In genomic region chr14:26668371-26669291, GRCm38 (mm10) we compare ENCODE assay signal across 9 mouse cellular contexts. TPM values are rescaled to one million over a fixed set of nuclear protein-coding genes. Genes with fewer than 3 reads are reported as not detected.
DNase-seq lines count a peak whose midpoint lies in the region; ATAC-seq and TF ChIP-seq lines count a peak whose summit lies in the region.
"Had no signal": no experiment of that assay in that cellular context is flagged by ENCODE, and none has a peak within 500 bp of the region (broad histone marks: within the 10 kb centered on the region; RNA-seq: fewer than 3 reads in every experiment).

No protein-coding gene starts in this region.

- no peak for TF ChIP-seq CTCF in E14TG2a.4 (conservative IDR thresholded peaks at IDR 0.05; ENCODE audit: low read length)
- no peak for TF ChIP-seq CTCF in bone marrow, adult 2 months (IDR thresholded peaks at IDR 0.05; ENCODE audit: control insufficient read depth, insufficient read depth, low read length)

- peaks cover 44% of the 10 kb centered on the region for H3K4me1 ChIP-seq in E14TG2a.4 (replicated peaks; ENCODE audit: low read depth, low read length)
- no peaks in the 10 kb centered on the region; the same call in 1 of the 2 replicates for H3K4me1 ChIP-seq in bone marrow, adult 2 months (ENCODE audit: control insufficient read depth, insufficient read depth, low read length)
- peaks cover 37% of the 10 kb centered on the region for H3K4me1 ChIP-seq in forebrain, embryonic 10.5 days
- no peaks in the 10 kb centered on the region for H3K4me1 ChIP-seq in hindbrain, embryonic 11.5 days (replicated peaks; ENCODE audit: control insufficient read depth, insufficient read depth, low read length)

- 0 out of 2 replicates have a peak, but pooled peaks have one; percentile 4 for TF ChIP-seq POLR2A in bone marrow, adult 2 months (IDR thresholded peaks at IDR 0.05; ENCODE audit: borderline replicate concordance, control insufficient read depth, low read depth, low read length)

- H3K27me3 ChIP-seq in E14TG2a.4 (ENCODE audit: insufficient read depth, low read length) = no peaks in the 10 kb centered on the region
- H3K27me3 ChIP-seq in forebrain, embryonic 10.5 days (ENCODE audit: poor library complexity, severe bottlenecking) = no peaks in the 10 kb centered on the region
- H3K27me3 ChIP-seq in hindbrain, embryonic 11.5 days (ENCODE audit: control insufficient read depth, insufficient read depth, low read length) = no peaks in the 10 kb centered on the region

- 0 out of 2 replicates have a peak, but pooled peaks cover 4% of the 10 kb centered on the region for H3K9me3 ChIP-seq in E14TG2a.4 (ENCODE audit: low read length)
- no peaks in the 10 kb centered on the region for H3K9me3 ChIP-seq in forebrain, embryonic 10.5 days
- no peaks in the 10 kb centered on the region for H3K9me3 ChIP-seq in hindbrain, embryonic 11.5 days (ENCODE audit: control insufficient read depth, low read length)

- H3K9ac ChIP-seq in hindbrain, embryonic 11.5 days (ENCODE audit: low read depth, low read length) = peak overlapping the region; percentile 76

- peak overlapping the region; percentile 93 for H3K27ac ChIP-seq in bone marrow, adult 2 months (ENCODE audit: control insufficient read depth, insufficient read depth, low read depth, low read length, poor library complexity)
- H3K27ac ChIP-seq in forebrain, embryonic 10.5 days = peak overlapping the region; percentile 98
- H3K27ac ChIP-seq in hindbrain, embryonic 11.5 days (ENCODE audit: low read depth, low read length) = peak overlapping the region; percentile 74

- DNase-seq in forebrain, embryonic 10.5 days (ENCODE audit: extremely low spot score, low spot score) = peak; percentile 32
- peak; percentile 39 for DNase-seq in hindbrain, embryonic 11.5 days (ENCODE audit: low spot score)
- peak; percentile 9 to 23 for DNase-seq in layer of hippocampus, postnatal 25 days (ENCODE audit: extremely low spot score in 1 of 2, low spot score in 1 of 2)
- DNase-seq in lung, postnatal 10 days = peak; percentile 45
- peak; percentile 48 for DNase-seq in retina, embryonic 14.5 days (ENCODE audit: low spot score)
- peak; percentile 20 to 55 for DNase-seq in thymus, postnatal 36 days

- H3K4me2 ChIP-seq in hindbrain, embryonic 11.5 days (replicated peaks; ENCODE audit: low read depth, low read length) = peak overlapping the region; percentile 95

- under 1% methylated on average over 73 of the region's 73 CpGs for WGBS in bone marrow, adult 2 months
- WGBS in forebrain, embryonic 10.5 days = 2% methylated on average over 73 of the region's 73 CpGs
- 1% methylated on average over 73 of the region's 73 CpGs for WGBS in hindbrain, embryonic 11.5 days

- peak; percentile 63; the same call in 1 of the 2 replicates for ATAC-seq in hindbrain, embryonic 11.5 days (ENCODE audit: low FRiP score)

- peak overlapping the region; percentile 96 for H3K4me3 ChIP-seq in E14TG2a.4 (replicated peaks; ENCODE audit: low read length)
- peak overlapping the region; percentile 99 for H3K4me3 ChIP-seq in bone marrow, adult 2 months (replicated peaks; ENCODE audit: control insufficient read depth, low read depth, low read length)
- peak overlapping the region; percentile 94 for H3K4me3 ChIP-seq in forebrain, embryonic 10.5 days
- H3K4me3 ChIP-seq in hindbrain, embryonic 11.5 days (ENCODE audit: low read depth, low read length) = peak overlapping the region; percentile 89

- peaks cover 43% of the 10 kb centered on the region for H3K36me3 ChIP-seq in E14TG2a.4 (ENCODE audit: insufficient read depth, low read length)
- H3K36me3 ChIP-seq in forebrain, embryonic 10.5 days (replicated peaks) = peaks cover 34% of the 10 kb centered on the region
- no peaks in the 10 kb centered on the region for H3K36me3 ChIP-seq in hindbrain, embryonic 11.5 days (ENCODE audit: control insufficient read depth, insufficient read depth, low read length)

RNA-seq across cellular contexts. Expression of gene Pde12, which starts 1.1 kb away (rescaled TPM):
- 2.6 and 3.3 TPM in 2 replicates for polyA plus RNA-seq in bone marrow, adult 2 months (2011; ENCODE audit: insufficient read depth, insufficient read length, low replicate concordance, missing spikeins)
- 11.4 and 11.8 TPM in 2 replicates for polyA plus RNA-seq in forebrain, embryonic 10.5 days (2016; fragmentation: Nextera tagmentation; extraction: Ambion mirVana)
- polyA plus RNA-seq in hindbrain, embryonic 11.5 days (2014; fragmentation: Nextera tagmentation; extraction: Ambion mirVana) = 13.3 and 14.4 TPM in 2 replicates
- total RNA-seq in layer of hippocampus, postnatal 25 days (2021) = 1 to 10 TPM; 7.6 to 8.0 TPM

RNA-seq across cellular contexts. Expression of gene Dnah12, which starts 24.4 kb away (rescaled TPM):
- polyA plus RNA-seq in bone marrow, adult 2 months (2011; ENCODE audit: insufficient read depth, insufficient read length, low replicate concordance, missing spikeins) = 0.11 and 0.25 TPM in 2 replicates
- polyA plus RNA-seq in forebrain, embryonic 10.5 days (2016; fragmentation: Nextera tagmentation; extraction: Ambion mirVana) = not detected in 2 replicates
- 0.10 TPM in 1 of 2 replicates, not detected in the other for polyA plus RNA-seq in hindbrain, embryonic 11.5 days (2014; fragmentation: Nextera tagmentation; extraction: Ambion mirVana)
- total RNA-seq in layer of hippocampus, postnatal 25 days (2021) = under 1 TPM; 0.12 to 0.31 TPM
- total RNA-seq: gastrocnemius, postnatal 36 days had no signal

RNA-seq across cellular contexts. Expression of gene Arf4, which starts 30.8 kb away (rescaled TPM):
- 36.8 and 38.3 TPM in 2 replicates for polyA plus RNA-seq in bone marrow, adult 2 months (2011; ENCODE audit: insufficient read depth, insufficient read length, low replicate concordance, missing spikeins)
- polyA plus RNA-seq in forebrain, embryonic 10.5 days (2016; fragmentation: Nextera tagmentation; extraction: Ambion mirVana) = 472 and 487 TPM in 2 replicates
- polyA plus RNA-seq in hindbrain, embryonic 11.5 days (2014; fragmentation: Nextera tagmentation; extraction: Ambion mirVana) = 639 and 672 TPM in 2 replicates
- total RNA-seq in layer of hippocampus, postnatal 25 days (2021) = 100 to 1,000 TPM; 118 to 130 TPM

Comparison
In these comparisons a context has a peak if more than half of its experiments do, and no peak if none do; other contexts are left out.
1. Peak in every context shown above with its lines: DNase-seq, ATAC-seq, H3K4me3 ChIP-seq and H3K27ac ChIP-seq.
2. RNA of gene Arf4, which starts 30.8 kb away (polyA plus RNA-seq): 639 to 672 TPM in hindbrain, embryonic 11.5 days and 472 to 487 TPM in forebrain, embryonic 10.5 days; 36.8 to 38.3 TPM in bone marrow, adult 2 months; every median in the first group is over 10 times any median in the second.